Mouse (Mus musculus): ENCODE measurements around the gene Dgkd.

GRCm38 (mm10) chr1:87852081-87852790 lies 851 bp upstream of the Dgkd start:
- TF ChIP-seq POLR2A (IDR thresholded peaks at IDR 0.05; ENCODE audit: insufficient read depth, low read depth, low read length) = no peak
- TF ChIP-seq CTCF (IDR thresholded peaks at IDR 0.05) = no peak
- TF ChIP-seq EP300 (IDR thresholded peaks at IDR 0.05; ENCODE audit: insufficient read depth, low read depth, low read length) = no peak
